Mouse (Mus musculus) kidney, adult 18-20 months (tissue): ENCODE measurements around the gene Islr.

Experiments
- DNase-seq: peaks from one replicate; pipeline ENCODE4 v3.0.0; 2021

The Islr gene

DNA sequence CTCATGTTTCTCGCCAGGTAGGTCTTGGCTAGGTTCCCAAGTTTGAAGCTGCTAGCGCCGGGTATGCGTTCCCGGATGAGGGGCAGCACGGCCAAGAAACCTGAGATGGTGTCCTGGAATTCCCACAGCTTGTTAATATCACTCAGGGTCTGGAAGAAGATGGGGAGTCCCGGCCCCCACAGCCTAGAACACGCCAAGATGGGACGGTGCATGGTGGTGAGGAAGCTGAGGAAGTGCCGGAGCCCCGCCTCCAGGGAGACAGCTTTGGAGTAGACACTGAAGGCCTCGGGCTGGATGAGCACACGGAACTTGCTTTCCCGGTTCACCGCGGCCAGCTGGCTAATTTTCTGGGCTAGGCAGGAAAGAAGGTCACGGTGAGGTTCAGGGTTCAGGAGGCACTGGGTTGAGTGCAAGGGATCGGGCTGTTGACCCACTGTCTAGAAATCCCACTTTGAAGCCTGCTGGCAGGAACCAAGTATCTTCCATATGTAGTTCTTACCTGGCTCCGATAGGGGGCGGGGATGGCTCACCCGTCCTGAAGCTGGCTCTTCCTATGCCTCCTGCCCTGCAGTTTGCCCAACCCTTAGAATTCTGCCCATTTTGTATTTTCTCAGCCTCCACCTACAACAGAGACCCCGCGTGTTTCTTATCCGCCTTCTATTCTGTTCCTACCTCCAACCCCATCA lies 16.3 kb upstream of the Islr start:
- peak; percentile 59 for DNase-seq

DNA sequence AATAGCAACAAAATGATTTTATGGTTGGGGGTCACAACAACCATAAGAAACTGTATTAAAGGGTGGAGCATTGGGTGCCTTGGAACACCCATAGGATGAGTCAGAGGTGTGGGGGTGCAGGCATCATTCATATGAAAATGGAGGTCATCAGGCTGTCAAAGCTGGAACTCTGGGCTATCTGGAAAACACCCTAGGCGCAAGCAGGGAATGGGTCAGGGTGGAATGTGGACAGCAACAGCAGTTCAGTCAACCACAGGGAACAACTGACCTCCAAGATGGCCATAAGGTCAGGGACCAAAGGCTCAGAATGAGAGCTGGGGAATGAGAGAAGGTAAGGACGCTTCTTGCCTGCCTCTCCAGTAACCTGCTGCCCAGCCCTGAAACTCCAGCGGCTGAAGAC lies 14.4 kb upstream of the Islr start:
- no peak for DNase-seq

DNA sequence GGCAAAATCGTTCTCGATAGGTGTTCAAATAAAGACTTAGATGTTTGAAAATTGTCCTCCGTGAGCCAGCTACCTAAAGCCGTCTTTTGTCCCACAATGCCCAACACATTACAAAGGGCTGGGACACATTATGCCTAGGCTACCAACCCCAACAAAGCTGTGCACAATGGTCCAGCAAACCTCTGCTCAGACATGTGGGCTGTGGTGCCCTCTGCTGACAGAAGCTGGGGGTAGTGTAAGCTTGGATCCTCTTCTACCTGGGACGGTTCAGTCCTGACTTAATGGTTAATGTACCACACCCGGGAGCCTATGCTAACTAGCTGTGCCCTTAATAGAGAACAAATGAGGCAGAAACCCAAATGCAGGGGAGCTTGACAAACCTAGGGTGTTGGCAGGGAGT lies 12.3 kb upstream of the Islr start:
- peak; percentile 79 for DNase-seq

DNA sequence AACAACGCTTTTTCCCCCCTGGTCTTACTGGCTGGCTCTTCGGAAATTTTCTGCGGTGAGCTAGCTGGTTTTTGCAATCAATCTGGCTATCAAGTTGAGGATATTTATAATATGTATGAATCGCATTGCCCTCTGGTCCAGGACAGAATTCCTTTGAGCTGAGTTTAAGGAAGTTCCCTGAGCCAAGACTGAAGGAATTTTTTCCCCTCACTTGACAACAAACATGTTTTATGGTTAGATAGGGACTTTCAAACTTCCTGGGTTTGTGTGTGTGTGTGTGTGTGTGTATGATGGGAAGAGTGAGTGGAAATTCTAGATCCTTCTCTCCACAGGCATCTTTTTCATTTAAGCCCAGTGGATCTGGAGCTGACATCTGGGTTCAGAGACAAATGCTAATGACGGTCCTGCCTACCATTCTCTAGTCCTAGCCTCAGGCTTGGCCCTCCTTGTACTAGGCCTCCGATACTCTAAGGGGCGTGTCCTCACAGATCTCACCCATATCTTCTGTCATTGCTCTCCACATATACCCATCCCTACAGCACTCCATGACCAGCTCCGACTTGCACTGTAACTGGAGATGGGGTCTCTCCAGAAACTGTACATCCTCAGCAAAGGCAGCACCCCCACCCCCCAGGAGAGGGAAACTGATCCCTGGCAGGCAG lies 10.5 kb upstream of the Islr start:
- DNase-seq: no peak

DNA sequence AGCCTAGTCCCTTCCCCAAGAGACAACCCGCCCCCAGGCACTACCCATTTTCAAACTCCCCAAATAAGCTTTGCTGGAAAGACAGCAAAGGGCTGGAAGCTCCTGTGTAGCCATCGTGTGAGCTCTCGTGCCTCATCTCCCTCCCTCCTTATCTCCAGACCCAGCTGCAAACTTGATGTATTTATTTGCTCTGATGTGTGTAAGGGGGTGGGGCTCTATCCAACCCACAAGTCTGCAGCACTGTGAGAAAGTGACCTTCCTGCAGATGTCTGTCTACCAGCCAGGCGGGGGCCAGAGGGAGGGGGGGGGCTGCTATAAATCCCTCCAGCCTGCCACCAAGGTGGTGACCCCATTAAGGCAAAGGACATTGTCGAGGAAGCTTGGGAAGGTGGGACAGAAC lies 9.8 kb upstream of the Islr start:
- no peak for DNase-seq

DNA sequence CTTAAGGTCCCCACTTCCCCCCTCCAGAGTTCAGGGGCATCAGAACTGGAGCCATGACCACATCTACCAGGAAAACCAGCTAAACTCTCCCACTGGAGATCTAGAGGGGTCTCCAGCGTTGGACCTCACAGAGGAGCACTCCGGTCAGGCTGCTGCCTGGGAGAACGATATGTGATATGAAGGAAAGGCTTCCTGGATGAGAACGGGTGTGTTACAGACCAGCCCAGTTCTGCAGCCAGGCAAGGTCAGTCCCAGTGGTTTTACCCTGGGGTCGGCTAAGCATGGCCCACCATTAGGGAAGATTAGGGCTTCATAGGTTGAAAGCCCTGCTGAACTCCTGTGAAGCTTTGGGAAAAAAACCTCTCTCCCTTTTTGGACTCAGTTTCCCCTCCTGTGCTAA lies 9.3 kb upstream of the Islr start:
- DNase-seq: no peak

DNA sequence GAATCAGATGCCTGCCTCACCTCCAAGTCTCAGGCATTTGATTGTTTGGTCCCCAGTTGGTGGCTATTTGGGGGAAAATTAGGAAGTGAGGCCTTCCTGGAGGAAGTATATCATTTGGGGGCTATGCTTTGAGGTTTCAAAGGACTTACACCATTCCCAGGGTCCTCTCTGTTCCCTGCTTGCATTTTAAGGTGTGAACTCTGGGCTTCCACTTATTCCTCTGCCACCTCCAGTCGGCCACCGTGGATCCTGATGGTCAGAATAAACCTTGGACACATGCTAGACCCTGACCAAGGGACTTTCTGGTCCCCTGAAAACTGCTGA lies 6.2 kb upstream of the Islr start:
- no peak for DNase-seq

DNA sequence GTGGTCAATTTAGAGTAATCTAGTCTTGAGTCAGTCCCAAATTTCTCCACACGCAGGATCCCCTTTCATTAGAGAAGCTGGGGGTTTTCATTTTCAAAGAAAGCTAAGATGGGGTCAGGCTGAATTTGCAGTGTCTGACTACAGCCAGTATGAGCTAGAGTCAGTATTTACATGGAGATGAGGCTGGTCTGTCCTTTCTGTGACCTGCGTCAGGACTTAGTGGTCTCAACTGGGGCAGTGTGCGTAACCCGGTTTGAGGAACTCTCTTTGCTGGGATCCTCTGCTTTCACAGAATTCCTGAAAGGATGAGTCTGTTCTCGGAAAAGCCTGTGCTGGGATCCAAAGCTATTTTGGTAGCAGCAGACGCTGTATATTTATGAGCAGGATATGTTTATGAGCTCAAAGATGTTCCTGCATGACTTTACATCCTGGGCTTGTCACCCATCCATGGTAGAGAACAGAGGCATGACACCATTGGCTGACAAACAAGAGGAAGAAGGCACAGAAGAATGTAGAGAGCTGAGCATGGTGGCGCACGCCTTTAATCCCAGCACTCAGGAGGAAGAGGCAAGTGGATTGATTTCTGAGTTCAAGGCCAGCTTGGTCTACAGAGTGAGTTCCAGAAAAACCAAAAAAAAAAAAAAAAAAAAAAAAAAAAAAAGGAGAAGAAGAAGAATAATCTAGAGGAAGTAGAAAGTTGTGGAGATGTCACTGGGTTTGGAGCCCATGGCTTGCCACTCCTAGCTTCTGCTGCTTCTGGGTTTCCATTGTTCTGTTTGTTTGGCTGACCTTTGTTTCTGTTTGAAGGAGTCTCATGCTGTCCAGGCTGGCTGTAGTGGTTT lies 5.6 kb upstream of the Islr start:
- no peak for DNase-seq

DNA sequence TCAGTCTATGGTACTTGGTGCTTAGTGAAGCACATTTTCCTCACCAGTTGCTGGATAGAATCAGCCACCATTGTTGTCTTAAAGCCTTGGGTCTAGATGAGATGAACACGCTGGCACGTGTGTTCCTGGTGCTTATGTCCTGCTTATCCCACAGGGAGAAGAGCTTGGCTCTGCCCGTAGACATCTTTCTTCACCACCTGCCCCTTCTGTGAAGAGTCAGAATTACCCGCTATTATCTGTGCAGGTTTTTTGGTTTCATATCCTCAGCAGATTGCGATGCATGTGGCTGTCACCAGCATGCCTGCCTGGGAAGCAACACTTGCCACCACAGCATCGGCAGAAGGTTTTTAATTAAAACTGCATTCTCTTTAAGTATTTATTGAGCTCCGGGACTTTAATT lies 1.9 kb upstream of the Islr start:
- no peak for DNase-seq

DNA sequence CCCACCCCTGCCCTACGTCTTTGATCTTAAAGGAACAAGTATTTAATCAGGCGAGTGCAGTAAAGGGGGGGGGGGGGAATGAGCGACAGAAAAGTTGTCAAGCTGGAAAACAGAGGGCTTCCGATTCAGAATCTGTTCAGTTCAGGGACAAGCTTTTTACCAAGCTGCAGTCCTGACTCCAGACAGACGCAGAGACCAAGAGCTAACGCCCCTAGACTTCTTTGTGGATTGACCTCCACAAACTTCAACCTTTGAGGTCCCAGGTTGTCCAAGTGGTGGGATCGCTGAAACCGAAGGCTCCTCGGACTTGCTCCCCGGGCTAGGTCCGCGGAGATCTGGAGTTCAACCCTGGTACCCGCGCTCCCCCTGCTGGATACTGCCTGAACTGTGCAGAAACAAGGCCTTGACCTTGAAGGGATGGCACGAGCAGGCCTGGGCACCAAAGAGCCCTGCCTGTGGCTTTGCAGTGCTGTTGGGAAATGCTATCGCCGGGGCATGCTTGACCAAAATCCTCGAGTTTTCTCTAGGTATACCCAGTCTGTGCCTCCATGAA lies 418 bp upstream of the Islr start:
- DNase-seq: peak; percentile 96

DNA sequence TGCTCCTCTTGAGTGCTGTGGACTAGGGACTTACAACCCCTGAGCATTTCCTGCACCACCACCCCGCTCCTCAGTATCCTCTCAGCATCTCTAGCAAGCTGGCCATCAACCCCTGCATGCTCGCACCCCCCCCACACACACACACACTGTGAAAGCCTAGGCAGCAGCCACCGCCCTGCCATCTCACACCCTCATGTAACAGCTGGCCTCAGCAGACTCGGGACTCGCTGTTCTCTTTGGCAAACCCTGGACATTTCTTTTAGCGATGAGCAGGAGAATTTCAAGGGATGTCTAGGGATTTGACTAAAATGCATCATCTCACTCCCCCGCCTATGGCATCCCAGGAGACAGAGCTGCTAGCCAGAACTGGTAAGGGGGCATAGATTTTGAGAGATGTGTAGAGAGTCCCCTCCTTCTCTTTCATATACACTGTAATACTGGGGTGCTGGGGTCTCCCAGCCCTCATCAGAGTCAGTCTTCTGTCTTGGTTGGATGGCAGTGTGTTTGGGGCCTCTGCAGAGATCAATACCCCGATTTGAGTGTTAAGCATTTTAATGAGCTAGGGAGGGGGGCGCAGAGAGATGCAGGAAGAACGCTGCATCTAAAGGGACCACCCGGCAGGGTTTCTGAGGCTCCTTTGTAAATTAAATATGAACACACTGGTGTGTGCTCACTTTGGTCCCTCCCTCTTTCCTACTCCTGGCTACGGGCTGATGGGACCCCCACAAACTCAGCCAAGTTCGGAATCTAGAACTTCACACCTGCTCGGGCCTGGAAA lies 1.2 kb downstream of the Islr start:
- DNase-seq: no peak

DNA sequence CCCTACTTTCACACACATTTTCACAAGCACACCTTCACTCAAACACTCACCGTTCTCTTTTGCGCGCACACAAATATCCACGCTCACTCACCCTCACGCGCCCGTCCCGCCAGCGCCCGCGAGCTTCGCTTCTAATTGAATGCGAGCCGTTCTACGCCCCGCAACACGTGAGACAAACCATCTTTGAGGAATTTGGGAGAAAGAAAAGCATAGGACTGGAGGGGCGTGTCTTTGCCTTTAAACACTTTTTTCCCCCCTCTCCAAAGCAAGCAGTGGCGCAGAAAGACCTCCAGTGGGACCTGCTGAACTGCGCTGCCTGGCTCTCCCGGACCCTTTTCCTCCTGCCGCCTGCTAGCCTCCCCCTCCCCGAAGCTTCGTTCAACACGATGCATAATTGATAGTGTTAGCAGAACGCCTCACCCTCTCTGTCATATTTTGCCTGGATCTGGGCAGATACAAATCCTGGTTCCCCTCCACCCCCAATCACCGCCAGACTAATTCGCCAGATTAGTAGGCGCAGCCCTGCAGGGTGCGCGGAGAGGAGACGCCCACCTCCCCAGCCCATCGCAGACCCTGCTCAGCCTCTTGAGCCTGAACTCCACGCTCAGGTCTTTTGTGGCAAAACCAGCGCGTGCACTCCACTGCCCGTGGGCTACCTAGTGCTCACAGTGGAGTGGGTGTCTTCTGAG lies 2.1 kb downstream of the Islr start:
- no peak for DNase-seq

DNA sequence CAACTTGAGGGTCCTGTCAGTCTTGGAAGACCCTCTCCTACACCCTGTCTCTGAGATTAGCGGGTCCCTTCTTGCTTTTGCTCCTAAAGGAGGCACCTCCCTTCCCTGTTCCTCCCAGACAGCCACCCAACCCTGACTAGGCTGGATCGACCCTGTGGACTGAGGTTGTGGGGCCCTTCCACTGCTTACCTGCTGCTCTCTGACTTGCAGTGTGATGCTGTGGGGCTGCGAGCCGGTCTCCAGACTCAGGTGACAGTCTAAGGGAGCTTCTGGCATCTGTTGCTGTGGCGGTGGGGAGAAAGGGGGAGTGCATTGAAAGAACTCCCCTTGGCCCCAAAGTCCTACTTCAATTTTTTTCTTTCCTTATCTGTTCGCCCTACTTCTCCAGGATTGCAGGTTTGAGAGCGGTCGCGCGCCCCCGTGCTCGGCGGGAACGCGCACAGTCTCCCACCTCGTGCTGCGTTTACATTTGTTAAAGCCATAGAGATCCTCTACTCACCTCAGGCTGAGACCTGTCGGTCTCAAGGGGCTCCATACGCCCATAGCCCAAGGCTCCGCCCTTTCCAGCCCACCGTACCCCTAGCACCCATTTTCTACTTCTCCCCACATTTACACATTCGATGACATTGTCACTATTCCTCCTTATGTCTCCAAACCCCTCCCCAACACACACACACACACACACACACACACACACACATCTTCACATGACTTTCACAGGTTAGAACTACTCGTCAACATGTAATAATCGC lies 2.8 kb downstream of the Islr start:
- no peak for DNase-seq

DNA sequence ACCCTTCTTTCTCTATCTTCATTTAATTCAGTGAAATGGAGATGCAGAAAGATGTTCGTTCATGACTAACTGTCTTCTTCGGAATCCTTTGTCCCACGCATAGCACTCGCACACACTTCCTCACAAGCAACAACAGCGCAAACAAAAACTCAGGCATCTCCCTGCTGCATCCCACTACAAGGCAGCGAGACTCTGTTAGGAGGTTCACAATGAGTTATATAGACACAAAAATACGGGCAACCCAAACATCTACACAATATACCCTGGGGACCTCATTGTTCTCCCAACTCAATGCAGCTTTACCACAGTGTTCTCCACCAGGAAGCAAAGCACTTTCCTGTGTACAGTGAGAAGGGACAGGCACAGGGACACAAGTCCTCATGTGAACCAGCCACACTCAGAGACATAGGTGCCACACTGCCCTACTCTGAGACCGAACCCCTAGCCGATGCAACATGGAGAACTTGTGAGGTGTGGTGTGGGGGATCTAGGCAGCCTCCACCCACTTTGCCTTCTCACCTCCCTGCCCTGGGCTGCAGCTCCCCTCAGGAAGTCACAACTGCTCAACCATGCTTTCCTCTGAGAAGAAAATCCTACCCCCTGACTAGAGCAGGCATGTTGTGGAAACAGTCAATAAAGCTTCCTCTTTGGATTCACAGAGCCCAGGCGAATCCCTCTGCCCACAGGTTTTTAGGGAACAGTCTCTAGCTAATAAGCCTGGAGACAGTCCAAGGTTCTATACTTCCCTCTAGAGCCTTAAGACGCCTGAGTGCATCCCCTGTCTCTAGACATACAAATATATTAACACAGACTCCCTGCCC lies 3.6 kb downstream of the Islr start:
- DNase-seq: no peak

DNA sequence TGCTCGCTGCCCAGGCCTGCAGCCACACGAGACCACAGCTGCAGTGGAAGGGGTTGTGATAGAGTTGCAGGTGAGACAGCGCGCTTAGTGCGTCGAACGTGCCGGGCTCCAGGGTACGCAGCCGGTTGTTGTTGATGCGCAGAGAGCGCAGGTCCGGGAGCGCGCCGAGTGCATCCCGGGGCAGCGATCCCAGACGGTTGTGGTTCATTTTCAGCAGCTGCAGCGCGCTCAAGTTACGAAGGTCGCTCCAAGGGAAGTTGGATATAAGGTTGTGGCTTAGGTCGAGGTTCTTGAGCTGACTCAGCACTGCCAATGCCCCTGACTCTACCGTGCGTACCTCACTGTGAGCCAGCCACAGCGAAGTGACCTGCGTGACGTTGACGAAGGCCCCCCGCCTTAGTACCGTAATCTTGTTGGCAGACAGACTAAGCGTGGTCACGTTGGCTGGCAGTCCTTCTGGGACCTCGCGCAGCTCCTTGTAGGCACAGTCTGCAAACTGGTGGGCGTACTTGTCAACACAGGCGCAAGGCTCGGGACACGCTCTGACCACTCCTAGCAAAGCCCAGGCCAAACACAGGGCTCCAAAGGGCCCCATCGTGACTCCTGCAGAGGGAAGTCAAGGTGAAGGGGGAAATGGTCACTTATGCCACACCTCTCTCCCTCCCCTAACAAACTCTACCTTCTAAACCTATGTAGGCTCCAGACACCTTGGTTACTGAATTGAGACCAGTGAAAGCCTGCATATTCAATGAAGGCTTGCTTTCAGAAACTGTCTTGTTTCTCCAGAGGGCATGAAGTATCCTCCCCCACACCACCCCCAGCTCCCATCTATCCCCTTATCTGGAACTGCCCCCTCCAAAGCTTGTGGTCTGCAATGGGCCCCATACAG lies 4.5 kb downstream of the Islr start:
- no peak for DNase-seq

DNA sequence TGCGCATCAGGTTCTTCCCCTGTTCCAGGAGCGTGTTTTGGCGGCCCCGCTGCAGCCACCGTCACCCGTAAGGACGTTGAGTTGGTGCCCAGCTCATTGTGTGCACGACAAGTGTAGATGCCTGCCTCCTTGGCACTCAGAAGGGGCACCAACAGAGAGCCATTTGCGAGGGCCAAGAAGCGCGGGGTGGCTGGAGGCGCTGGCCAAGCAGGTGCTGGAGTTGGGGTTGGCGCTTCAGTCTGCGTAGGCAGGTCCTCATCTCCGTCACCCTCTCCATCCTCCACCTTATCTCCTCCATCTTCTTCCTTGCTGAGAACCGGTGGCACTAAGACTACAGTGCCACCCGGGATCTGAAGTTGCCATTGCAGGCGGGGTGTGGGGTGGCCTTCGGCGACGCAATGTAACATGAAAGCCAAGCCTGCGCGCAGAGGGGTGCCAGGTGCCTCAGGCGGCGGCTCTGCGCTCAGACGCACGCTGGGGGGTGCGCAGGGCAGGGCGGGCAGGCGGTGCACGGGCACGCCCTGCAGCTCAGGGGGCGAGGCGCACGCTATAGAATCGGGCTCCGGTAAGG lies 5.2 kb downstream of the Islr start:
- DNase-seq: no peak

DNA sequence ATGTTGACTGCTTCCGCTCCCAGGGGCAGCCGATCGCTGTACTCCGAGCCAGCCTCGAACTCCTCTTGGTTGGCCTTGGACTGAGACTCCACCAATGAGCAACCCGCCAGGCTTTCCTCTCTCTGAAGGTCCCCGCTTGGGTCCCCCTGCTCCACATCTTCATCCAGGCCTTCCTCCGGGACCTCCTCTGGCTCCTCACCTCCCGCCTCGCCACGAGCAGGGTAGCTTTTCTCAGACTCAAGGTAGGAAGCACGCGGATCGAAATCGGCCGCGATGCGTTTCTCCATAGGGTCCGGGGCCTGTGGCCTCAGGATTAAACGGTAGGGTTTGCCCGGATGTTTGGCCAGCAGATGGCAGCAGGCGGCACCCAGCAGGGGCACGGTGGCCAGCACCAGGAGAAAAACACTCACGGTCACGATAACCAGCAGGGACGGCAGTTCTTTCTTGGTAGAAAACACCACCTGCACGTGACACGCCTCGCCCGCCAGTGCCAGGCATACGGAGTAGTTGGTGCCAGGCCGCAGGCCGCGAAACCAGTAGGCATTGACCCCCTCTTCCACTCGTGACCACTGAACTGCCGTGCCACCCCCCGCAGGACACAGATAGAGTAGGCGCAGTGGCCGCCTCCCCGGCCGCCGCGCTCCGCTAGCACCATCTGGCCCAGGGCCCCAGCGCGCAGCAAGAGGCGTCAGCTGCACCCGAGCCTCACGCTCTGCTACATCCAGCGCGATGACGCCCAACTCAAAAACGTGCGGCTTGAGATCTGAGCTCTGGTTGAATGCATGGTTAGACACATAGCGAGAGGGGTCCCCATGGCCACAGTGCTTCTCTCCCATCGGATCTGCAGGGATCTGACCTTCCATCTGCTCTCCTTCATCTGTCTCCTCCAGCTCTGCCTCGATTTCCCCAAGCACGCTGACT lies 6.1 kb downstream of the Islr start:
- DNase-seq: peak; percentile 73
